Mouse (Mus musculus) liver, embryonic 14.5 days (tissue): ENCODE results near the gene Ccdc36. TPM values are rescaled to one million over a fixed set of nuclear protein-coding genes. Genes with fewer than 3 reads are reported as not detected.

Experiments
- ATAC-seq: fragments of 200-750 bp; cut with Nextera tagmentation; 2 replicates; pipeline ENCODE4 v1.8.0; 2017; ENCODE audit warnings: moderate number of reproducible peaks, mild to moderate bottlenecking, moderate library complexity; ENCODE audit not compliant: insufficient read depth
- DNase-seq, 3 experiments: peaks; one replicate each; pipeline ENCODE4 v3.0.0-alpha.2; 2012 to 2013; ENCODE audit warnings: low read depth in 3 of 3, low spot score in 3 of 3
- H3K27ac ChIP-seq: fragments of 300-500 bp; sonication (generic); 2 replicates; pipeline ENCODE4 v1.5.1; 2014; ENCODE audit warnings: moderate library complexity, mild to moderate bottlenecking, control low read depth, inconsistent platforms
- H3K27me3 ChIP-seq: fragments of 300-500 bp; sonication (generic); 2 replicates; pipeline ENCODE4 v1.6.1; 2014; ENCODE audit warnings: mild to moderate bottlenecking, low read length, moderate library complexity; ENCODE audit not compliant: control insufficient read depth, insufficient read depth
- H3K36me3 ChIP-seq: fragments of 300-500 bp; sonication (generic); replicated peaks from 2 replicates; pipeline ENCODE4 v1.6.1; 2014; ENCODE audit warnings: low read depth; ENCODE audit not compliant: control insufficient read depth, insufficient read depth
- H3K4me1 ChIP-seq, 2 experiments: fragments of 200-500 bp in 1 of 2; fragments of 300-500 bp in 1 of 2; sonication (generic) in 1 of 2; replicated peaks; 2 replicates each; pipeline ENCODE4 v1.6.1; 2012 to 2014; ENCODE audit warnings: antibody characterized with exemption in 1 of 2, inconsistent platforms in 1 of 2, low read length in 1 of 2; ENCODE audit not compliant: control insufficient read depth in 2 of 2, insufficient read depth in 2 of 2
- H3K4me2 ChIP-seq: fragments of 300-500 bp; sonication (generic); 2 replicates; pipeline ENCODE4 v1.6.1; 2014; ENCODE audit warnings: low read depth, mild to moderate bottlenecking, control low read depth, moderate library complexity
- H3K4me3 ChIP-seq, 2 experiments: fragments of 200-500 bp in 1 of 2; fragments of 300-500 bp in 1 of 2; sonication (generic) in 1 of 2; 2 replicates each; pipeline ENCODE4 v1.5.1; 2012 to 2014; ENCODE audit warnings: low read depth in 2 of 2, low read length in 2 of 2, mild to moderate bottlenecking in 2 of 2, control low read depth in 1 of 2, inconsistent platforms in 1 of 2, moderate library complexity in 1 of 2; ENCODE audit not compliant: insufficient read depth in 1 of 2
- H3K9ac ChIP-seq: fragments of 300-500 bp; sonication (generic); replicated peaks from 2 replicates; pipeline ENCODE4 v1.6.1; 2014; ENCODE audit warnings: mild to moderate bottlenecking, control low read depth, moderate library complexity
- H3K9me3 ChIP-seq: fragments of 300-500 bp; sonication (generic); 2 replicates; pipeline ENCODE4 v1.6.1; 2016; ENCODE audit warnings: low read length, mixed read lengths; ENCODE audit not compliant: control insufficient read depth
- CTCF ChIP-seq: IDR thresholded peaks from 2 replicates; pipeline ENCODE4 v1.5.1; 2016; ENCODE audit warnings: antibody characterized with exemption, low read depth, control low read depth
- EP300 ChIP-seq: IDR thresholded peaks from 2 replicates; pipeline ENCODE4 v1.6.1; 2016; ENCODE audit warnings: antibody characterized with exemption, low read depth
- WGBS: fragments of 180-500 bp; shearing (Covaris S2); extraction: QIAGEN DNeasy Blood & Tissue Kit; methylation state at CpG from one replicate; pipeline ENCODE4 v1.1.7; 2014; ENCODE audit not compliant: insufficient replicate concordance; 5-methylcytosine and 5-hydroxymethylcytosine counted together
- polyA plus RNA-seq, 2 experiments: library from polyadenylated mRNA; depleted of rRNA in 1 of 2; stranded (reverse) in 1 of 2; unstranded in 1 of 2; fragments of >200 nt; fragmentation: Nextera tagmentation in 1 of 2; extraction: Ambion mirVana in 1 of 2; gene quantifications; 2 replicates each; pipeline versions ENCODE4 v1.2.1 to v1.2.3; 2012 to 2014

The Ccdc36 gene
- polyA plus RNA-seq, 2 experiments, result 0.20 to 0.27 TPM

GRCm38 (mm10) chr9:108459939-108460318 lies 31.6 kb upstream of the Ccdc36 start:
- peaks cover 12% of the 10 kb centered on the region for H3K36me3 ChIP-seq
- peak overlapping the region; percentile 82 for H3K9ac ChIP-seq
- H3K27me3 ChIP-seq, result no peaks in the 10 kb centered on the region
- WGBS, result 85% methylated on average over 1 of the region's 1 CpGs
- H3K9me3 ChIP-seq, result no peaks in the 10 kb centered on the region
- DNase-seq, result no peak
- peak overlapping the region; percentile 70 for H3K4me2 ChIP-seq
- peak overlapping the region; percentile 67; the same call in 1 of the 2 replicates for H3K27ac ChIP-seq
- no peak; the same call in 1 of the 2 replicates for ATAC-seq
- H3K4me1 ChIP-seq, result peaks cover 12 to 30% of the 10 kb centered on the region in 2 experiments
- H3K4me3 ChIP-seq, result peak overlapping the region; percentile 85 to 96
- no peak for TF ChIP-seq EP300

DNA sequence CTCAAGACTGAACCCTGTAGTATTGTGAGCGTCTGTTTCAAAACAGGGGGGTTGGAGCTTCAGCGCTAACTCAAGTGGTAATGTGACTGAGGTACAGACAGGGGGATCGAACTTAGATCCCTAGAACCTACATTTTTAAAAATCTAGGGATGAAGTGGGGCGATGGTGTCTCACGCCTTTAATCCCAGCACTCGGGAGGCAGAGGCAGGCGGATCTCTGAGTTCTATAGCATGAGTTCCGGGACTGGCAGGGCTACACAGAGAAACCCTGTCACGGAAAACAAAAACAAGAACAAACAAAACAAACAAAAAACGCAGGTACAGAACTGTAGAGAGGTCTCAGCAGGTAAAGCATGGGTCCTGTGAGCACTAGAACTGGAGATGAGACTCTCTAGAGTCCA lies 28.7 kb upstream of the Ccdc36 start:
- H3K27ac ChIP-seq, result no peak overlapping the region
- WGBS, result 77% methylated on average over 10 of the region's 10 CpGs
- no peaks in the 10 kb centered on the region for H3K27me3 ChIP-seq
- peaks cover 15 to 36% of the 10 kb centered on the region in 2 experiments for H3K4me1 ChIP-seq
- H3K9ac ChIP-seq, result no peak overlapping the region
- no peaks in the 10 kb centered on the region for H3K9me3 ChIP-seq
- ATAC-seq, result no peak
- no peaks in the 10 kb centered on the region for H3K36me3 ChIP-seq
- no peak for DNase-seq
- TF ChIP-seq EP300 (no peak), CTCF (no peak)
- no peak overlapping the region for H3K4me3 ChIP-seq
- no peak overlapping the region for H3K4me2 ChIP-seq

DNA sequence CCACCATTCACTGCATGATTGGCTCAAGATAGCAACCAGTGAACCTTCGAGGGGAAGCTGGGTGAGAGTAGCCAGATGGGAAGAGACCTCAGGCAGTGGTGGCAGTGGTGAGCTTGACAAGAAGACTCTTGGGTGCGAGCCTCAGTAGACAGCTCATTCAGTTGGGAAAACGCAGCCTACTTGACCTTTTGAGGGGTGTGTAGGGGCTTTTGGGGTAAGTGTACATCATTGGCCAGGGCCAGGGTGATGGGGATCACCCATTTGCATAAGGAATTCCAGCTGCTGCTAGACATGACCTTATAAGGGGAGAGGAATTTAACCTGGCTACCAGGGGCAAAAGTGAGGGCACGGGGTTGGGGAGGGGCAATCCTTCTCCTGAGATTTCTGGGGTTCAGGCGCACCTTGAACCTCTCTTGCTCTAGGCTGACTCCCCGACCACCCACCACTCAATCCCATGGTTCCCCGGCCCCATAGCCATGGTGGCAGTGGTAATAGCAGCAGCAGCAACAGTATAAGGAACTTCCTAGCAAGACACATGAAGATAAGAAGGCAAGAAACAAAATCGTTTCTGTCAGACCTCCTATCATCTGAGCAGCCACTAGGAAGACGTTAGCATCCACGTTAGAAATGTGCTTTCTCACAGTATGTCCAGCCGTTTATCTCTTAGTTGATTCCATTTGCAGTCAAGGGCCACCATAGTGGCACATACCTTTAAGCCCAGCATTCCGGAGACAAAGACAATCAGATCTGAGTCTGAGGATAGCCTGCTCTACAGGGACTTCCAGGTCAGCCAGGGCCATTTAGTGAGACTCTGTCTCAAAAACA lies 27.7 kb upstream of the Ccdc36 start:
- H3K4me3 ChIP-seq, result no peak overlapping the region
- TF ChIP-seq EP300 (0 out of 2 replicates have a peak, but pooled peaks have one; percentile 16), CTCF (no peak)
- H3K36me3 ChIP-seq, result no peaks in the 10 kb centered on the region
- peaks cover 15 to 38% of the 10 kb centered on the region in 2 experiments for H3K4me1 ChIP-seq
- ATAC-seq (no peak), DNase-seq (no peak)
- H3K9ac ChIP-seq, result no peak overlapping the region
- no peaks in the 10 kb centered on the region for H3K27me3 ChIP-seq
- WGBS, result 38% methylated on average over 12 of the region's 12 CpGs
- H3K27ac ChIP-seq, result no peak overlapping the region
- H3K4me2 ChIP-seq, result no peak overlapping the region
- H3K9me3 ChIP-seq, result no peaks in the 10 kb centered on the region

DNA sequence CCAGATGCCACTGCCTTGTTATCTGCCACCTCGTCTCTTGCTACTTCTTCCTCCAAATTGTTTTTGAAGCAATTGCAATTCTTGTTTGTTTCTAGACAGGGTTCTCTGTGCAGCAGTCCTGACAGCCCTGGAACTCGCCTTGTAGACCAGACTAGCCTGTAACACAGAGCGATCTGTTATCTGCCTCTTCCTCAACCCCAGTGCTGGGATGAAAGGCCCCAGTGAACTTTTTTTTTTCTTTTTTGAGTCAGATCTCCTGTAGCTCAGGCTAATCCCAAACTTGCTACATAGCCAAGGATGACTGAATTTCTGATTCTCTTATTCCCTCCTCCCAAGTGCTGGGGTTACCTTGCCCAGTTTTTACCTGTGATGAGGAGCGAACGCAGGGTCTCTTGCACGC lies 26.1 kb upstream of the Ccdc36 start:
- H3K4me2 ChIP-seq, result no peak overlapping the region
- no peak for ATAC-seq
- H3K27me3 ChIP-seq, result no peaks in the 10 kb centered on the region
- no peak overlapping the region for H3K9ac ChIP-seq
- WGBS, result 56% methylated on average over 6 of the region's 6 CpGs
- H3K9me3 ChIP-seq, result no peaks in the 10 kb centered on the region
- TF ChIP-seq EP300 (no peak), CTCF (no peak)
- DNase-seq, result no peak
- no peak overlapping the region for H3K27ac ChIP-seq
- H3K4me1 ChIP-seq, result peaks cover 27 to 47% of the 10 kb centered on the region in 2 experiments
- no peaks in the 10 kb centered on the region for H3K36me3 ChIP-seq
- no peak overlapping the region for H3K4me3 ChIP-seq

DNA sequence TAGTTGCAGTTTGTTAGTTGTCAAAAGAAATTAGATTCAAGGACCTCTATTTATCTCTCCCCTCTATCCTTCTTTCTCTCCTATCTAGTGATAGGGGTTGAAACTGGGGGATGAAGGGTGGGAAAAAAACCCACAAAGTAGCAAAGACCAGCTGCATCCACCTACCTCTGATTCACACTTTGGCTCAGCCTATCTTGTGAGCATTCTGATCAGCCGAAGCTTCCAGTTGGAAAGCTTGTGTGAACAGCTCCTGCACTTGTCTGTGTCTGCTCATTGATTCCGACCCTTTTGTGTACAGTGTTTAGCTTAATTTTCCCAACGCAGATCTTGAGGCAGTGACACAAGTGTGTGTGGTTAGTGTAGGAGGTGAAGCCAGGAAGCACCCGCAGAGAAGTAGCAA lies 25.2 kb upstream of the Ccdc36 start:
- DNase-seq, result no peak
- Histone ChIP-seq H3K36me3 (no peaks in the 10 kb centered on the region), H3K27ac (no peak overlapping the region), H3K9ac (no peak overlapping the region), H3K4me1 (peaks cover 27 to 47% of the 10 kb centered on the region in 2 experiments), H3K9me3 (no peaks in the 10 kb centered on the region), H3K4me3 (no peak overlapping the region), H3K4me2 (no peak overlapping the region), H3K27me3 (no peaks in the 10 kb centered on the region)
- WGBS, result 70% methylated on average over 4 of the region's 4 CpGs
- no peak for TF ChIP-seq CTCF
- no peak for TF ChIP-seq EP300
- no peak for ATAC-seq
